ENCODE assay signal across 16 mouse cellular contexts in the genomic region with DNA sequence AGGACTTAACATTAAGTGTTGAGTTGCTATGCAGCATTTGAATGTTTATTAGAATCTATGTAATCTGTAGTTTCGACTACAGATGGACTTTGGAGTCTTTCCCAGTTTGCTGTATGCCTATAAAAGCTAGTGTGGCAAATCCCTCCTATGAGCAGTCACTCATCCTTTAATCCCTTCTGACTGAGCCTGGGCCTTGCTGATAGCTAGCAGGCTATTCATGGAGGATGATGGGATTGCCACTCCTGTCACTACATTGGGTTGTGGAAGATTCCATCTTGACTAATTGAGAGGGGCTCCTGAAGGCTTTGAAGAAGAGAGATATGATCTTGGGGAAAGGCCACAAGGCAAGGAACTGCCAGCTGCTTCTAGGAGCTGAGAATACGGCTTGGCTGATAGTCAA.
DNase-seq lines count a peak whose midpoint lies in the region.
"Had no signal": no experiment of that assay in that cellular context is flagged by ENCODE, and none has a peak within 500 bp of the region (broad histone marks: within the 10 kb centered on the region; RNA-seq: fewer than 3 reads in every experiment).

No protein-coding gene starts in this region.

- DNase-seq in heart, adult 11 months = peak; percentile 10
- no peak for DNase-seq in heart, postnatal 4 days
- DNase-seq in retina, postnatal 1 day = peak; percentile 31
- DNase-seq in retina, embryonic 14.5 days (ENCODE audit: low spot score) = no peak
- no peak for DNase-seq in layer of hippocampus, adult 18-20 months (ENCODE audit: low spot score in 2 of 2)
- DNase-seq: adrenal gland, adult 8-10 months; adrenal gland, postnatal 14 days; adrenal gland, postnatal 36 days; B cell, adult 2 months; cerebellum, adult 11 months; cerebellum, adult 18-20 months; cerebellum, adult 8-10 months; cerebellum, adult 9-11 months; cerebellum, postnatal 14 days; cerebellum, postnatal 36 days; embryo, embryonic 11 days had no signal

Comparison
In these comparisons a context has a peak if more than half of its experiments do, and no peak if none do; other contexts are left out.
1. DNase-seq: peak in heart, adult 11 months (single experiment) and retina, postnatal 1 day (single experiment); none in heart, postnatal 4 days (single experiment), retina, embryonic 14.5 days (single experiment) and layer of hippocampus, adult 18-20 months (0 of 2).